Mouse (Mus musculus): ENCODE measurements around the gene Marveld2. TPM values are rescaled to one million over a fixed set of nuclear protein-coding genes. Genes with fewer than 3 reads are reported as not detected.

Gene Marveld2
- polyA plus RNA-seq, 1 experiment from 2014 or later = 3.2 TPM

DNA sequence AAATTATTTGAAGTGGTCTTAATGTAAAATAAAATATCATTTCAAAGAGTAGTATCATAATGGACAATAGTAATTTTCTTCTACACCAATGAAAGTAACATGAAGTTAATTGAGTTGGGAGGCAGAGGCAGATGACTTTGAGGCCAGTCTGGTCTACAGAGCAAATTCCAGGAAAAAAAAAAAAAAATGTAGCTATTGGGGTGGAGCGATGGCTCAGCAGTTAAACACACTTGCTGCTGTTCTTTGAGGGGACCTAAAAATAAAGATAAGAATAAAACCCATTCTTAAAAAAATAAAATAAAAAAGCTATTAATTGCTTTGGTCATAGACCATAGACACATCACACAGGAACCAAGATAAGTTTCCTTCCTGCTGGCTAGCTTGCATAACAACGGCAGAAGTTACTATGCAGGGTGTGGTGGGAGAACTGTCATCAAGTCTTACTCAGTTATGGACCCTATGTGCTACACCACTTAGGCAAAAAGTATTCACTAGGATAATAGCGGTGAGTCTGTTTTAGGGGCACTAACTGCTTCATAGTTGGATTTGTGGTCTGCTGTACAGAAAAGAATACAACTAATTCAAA lies 17.4 kb upstream of the Marveld2 start:
- no peaks in the 10 kb centered on the region for H3K4me1 ChIP-seq (ENCODE audit: control insufficient read depth, insufficient read depth, low read length)
- H3K9ac ChIP-seq (ENCODE audit: low read length) = no peak overlapping the region
- H3K4me3 ChIP-seq (ENCODE audit: low read depth, low read length) = no peak overlapping the region
- ATAC-seq (ENCODE audit: insufficient number of reproducible peaks, low FRiP score, low TSS enrichment, low read depth) = no peak
- DNase-seq (ENCODE audit: low spot score) = no peak
- H3K9me3 ChIP-seq (ENCODE audit: control insufficient read depth, low read length) = no peaks in the 10 kb centered on the region
- H3K27me3 ChIP-seq (ENCODE audit: control insufficient read depth, insufficient read depth, low read length) = no peaks in the 10 kb centered on the region
- WGBS = 94% methylated on average over 3 of the region's 3 CpGs
- H3K4me2 ChIP-seq (ENCODE audit: low read depth, severe bottlenecking) = no peak overlapping the region
- peaks cover 14% of the 10 kb centered on the region; the same call in 1 of the 2 replicates for H3K36me3 ChIP-seq (ENCODE audit: control insufficient read depth, insufficient read depth, low read length)
- H3K27ac ChIP-seq (replicated peaks; ENCODE audit: low read depth, low read length) = no peak overlapping the region

DNA sequence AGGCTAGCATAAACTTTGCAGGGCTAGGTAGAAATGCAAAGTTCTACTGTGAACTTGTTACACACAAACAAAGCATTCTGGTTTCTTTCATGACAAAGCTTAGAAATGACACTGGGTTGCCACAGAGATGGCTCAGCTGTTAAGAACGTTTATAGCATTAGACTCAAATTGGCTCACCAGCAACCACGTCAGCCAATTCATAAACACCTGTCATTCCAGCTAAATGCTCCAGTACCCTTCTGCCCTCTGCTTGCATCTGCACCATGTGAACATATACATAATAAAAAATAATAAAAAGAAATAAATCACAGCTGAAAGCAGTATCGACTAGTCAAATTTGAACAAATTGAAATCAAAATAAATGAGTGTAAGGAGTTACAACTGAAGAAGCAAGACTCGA lies 5.5 kb upstream of the Marveld2 start:
- WGBS = 93% methylated on average over 4 of the region's 4 CpGs
- Histone ChIP-seq H3K36me3 (ENCODE audit: control insufficient read depth, insufficient read depth, low read length) (peaks cover 18% of the 10 kb centered on the region), H3K4me3 (ENCODE audit: low read depth, low read length) (no peak overlapping the region), H3K4me2 (ENCODE audit: low read depth, severe bottlenecking) (no peak overlapping the region), H3K27me3 (ENCODE audit: control insufficient read depth, insufficient read depth, low read length) (peaks cover 4% of the 10 kb centered on the region; the same call in 1 of the 2 replicates), H3K9ac (ENCODE audit: low read length) (no peak overlapping the region), H3K9me3 (ENCODE audit: control insufficient read depth, low read length) (no peaks in the 10 kb centered on the region), H3K27ac (replicated peaks; ENCODE audit: low read depth, low read length) (no peak overlapping the region), H3K4me1 (ENCODE audit: control insufficient read depth, insufficient read depth, low read length) (no peaks in the 10 kb centered on the region)
- no peak for ATAC-seq (ENCODE audit: insufficient number of reproducible peaks, low FRiP score, low TSS enrichment, low read depth)
- DNase-seq (ENCODE audit: low spot score) = no peak

DNA sequence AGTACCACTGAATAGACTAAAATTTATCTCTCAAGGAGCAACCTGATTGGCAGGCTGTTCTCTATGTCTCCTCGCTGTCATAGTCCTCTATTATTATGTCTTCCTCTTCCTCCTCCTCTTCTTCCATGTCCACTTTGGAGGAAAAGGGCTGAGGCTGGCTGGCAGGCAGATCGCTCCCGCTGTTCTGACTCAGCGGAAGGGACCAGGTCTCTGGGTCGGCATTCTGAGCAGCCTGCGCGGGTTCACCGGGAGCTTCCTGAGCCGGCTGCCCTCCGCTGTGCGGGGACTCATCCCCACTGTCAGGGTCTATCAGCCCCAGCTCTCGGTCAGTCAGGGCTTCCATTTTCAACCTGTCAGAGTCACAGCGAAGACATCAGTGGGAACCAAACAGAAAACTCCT lies 812 bp upstream of the Marveld2 start:
- Histone ChIP-seq H3K4me2 (ENCODE audit: low read depth, severe bottlenecking) (no peak overlapping the region), H3K9me3 (ENCODE audit: control insufficient read depth, low read length) (no peaks in the 10 kb centered on the region), H3K4me1 (ENCODE audit: control insufficient read depth, insufficient read depth, low read length) (0 out of 2 replicates have a peak, but pooled peaks cover 4% of the 10 kb centered on the region), H3K36me3 (ENCODE audit: control insufficient read depth, insufficient read depth, low read length) (peaks cover 13% of the 10 kb centered on the region), H3K27ac (replicated peaks; ENCODE audit: low read depth, low read length) (no peak overlapping the region), H3K9ac (ENCODE audit: low read length) (no peak overlapping the region), H3K4me3 (ENCODE audit: low read depth, low read length) (no peak overlapping the region), H3K27me3 (ENCODE audit: control insufficient read depth, insufficient read depth, low read length) (peaks cover 13% of the 10 kb centered on the region; the same call in 1 of the 2 replicates)
- no peak for ATAC-seq (ENCODE audit: insufficient number of reproducible peaks, low FRiP score, low TSS enrichment, low read depth)
- WGBS = 80% methylated on average over 13 of the region's 13 CpGs
- no peak for DNase-seq (ENCODE audit: low spot score)

DNA sequence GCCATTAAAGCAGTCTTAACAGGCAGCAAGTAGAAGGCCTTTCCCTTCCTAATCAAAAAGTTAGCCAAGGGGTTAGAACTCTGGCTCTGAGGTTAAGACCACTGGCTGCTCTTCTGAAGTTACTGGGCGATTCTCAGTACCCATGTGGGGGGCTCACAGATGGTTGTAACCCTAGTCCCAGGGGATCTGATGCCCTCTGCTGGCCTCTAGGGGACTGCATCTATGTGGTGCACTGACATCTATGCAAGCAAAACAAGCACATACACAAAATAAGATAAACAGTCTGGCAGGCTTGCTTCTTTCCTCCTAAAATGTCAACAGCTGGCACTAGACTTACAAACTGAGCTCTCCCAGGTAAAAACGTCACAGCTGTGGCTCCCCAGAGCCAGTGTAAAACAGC lies 3.9 kb downstream of the Marveld2 start:
- Histone ChIP-seq H3K9me3 (ENCODE audit: control insufficient read depth, low read length) (no peaks in the 10 kb centered on the region), H3K36me3 (ENCODE audit: control insufficient read depth, insufficient read depth, low read length) (0 out of 2 replicates have a peak, but pooled peaks cover 3% of the 10 kb centered on the region), H3K27ac (replicated peaks; ENCODE audit: low read depth, low read length) (no peak overlapping the region), H3K4me3 (ENCODE audit: low read depth, low read length) (no peak overlapping the region), H3K9ac (ENCODE audit: low read length) (no peak overlapping the region), H3K4me1 (ENCODE audit: control insufficient read depth, insufficient read depth, low read length) (0 out of 2 replicates have a peak, but pooled peaks cover 4% of the 10 kb centered on the region), H3K4me2 (ENCODE audit: low read depth, severe bottlenecking) (no peak overlapping the region), H3K27me3 (ENCODE audit: control insufficient read depth, insufficient read depth, low read length) (peaks cover 13% of the 10 kb centered on the region; the same call in 1 of the 2 replicates)
- 53% methylated on average over 2 of the region's 2 CpGs for WGBS
- ATAC-seq (ENCODE audit: insufficient number of reproducible peaks, low FRiP score, low TSS enrichment, low read depth) (no peak), DNase-seq (ENCODE audit: low spot score) (no peak)

DNA sequence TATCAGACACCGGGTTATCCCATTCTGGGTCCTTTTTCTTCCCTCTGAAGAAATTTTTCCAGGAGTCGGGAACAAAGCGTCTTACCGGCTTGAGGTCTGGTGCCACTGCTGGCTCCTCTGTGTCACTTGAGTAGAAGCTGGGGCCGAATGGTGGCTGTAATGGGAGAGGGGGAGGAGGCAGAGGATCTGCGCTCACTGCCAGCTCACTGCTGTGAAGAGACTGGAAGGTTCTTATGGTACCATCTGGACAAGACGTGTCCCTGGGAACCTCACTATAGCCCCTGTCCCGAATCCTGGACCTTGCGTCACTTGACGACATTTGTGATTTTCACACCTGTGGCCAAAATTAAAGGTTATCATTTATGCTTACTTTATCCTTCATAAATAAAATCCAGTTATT lies 4.5 kb downstream of the Marveld2 start:
- Histone ChIP-seq H3K27ac (replicated peaks; ENCODE audit: low read depth, low read length) (no peak overlapping the region), H3K4me2 (ENCODE audit: low read depth, severe bottlenecking) (no peak overlapping the region), H3K27me3 (ENCODE audit: control insufficient read depth, insufficient read depth, low read length) (peaks cover 9% of the 10 kb centered on the region; the same call in 1 of the 2 replicates), H3K4me1 (ENCODE audit: control insufficient read depth, insufficient read depth, low read length) (0 out of 2 replicates have a peak, but pooled peaks cover 4% of the 10 kb centered on the region), H3K9me3 (ENCODE audit: control insufficient read depth, low read length) (0 out of 2 replicates have a peak, but pooled peaks cover 3% of the 10 kb centered on the region), H3K4me3 (ENCODE audit: low read depth, low read length) (no peak overlapping the region), H3K36me3 (ENCODE audit: control insufficient read depth, insufficient read depth, low read length) (no peaks in the 10 kb centered on the region), H3K9ac (ENCODE audit: low read length) (no peak overlapping the region)
- ATAC-seq (ENCODE audit: insufficient number of reproducible peaks, low FRiP score, low TSS enrichment, low read depth) (no peak), DNase-seq (ENCODE audit: low spot score) (no peak)
- 92% methylated on average over 10 of the region's 10 CpGs for WGBS

DNA sequence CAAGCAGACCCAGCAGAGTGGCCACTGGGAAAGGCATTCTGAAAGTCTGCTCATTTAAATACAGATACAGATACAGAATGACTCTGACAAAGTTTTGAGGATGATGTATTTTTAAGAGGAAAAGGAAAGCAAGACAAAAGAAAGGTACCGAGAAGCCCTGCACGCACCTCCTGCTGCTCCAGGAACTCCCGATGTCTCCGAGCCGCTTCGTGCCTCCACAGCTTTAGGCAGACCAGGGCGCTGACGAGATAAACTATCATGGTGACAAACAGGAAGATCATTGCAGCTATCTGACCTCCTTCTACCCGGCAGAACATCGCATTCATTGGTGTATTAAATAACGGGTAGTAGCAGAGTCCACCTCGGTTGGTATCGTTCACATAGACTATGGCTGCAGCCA lies 5.5 kb downstream of the Marveld2 start:
- WGBS = 93% methylated on average over 13 of the region's 13 CpGs
- DNase-seq (ENCODE audit: low spot score) = no peak
- Histone ChIP-seq H3K27ac (replicated peaks; ENCODE audit: low read depth, low read length) (no peak overlapping the region), H3K4me3 (ENCODE audit: low read depth, low read length) (no peak overlapping the region), H3K4me2 (ENCODE audit: low read depth, severe bottlenecking) (no peak overlapping the region), H3K27me3 (ENCODE audit: control insufficient read depth, insufficient read depth, low read length) (peaks cover 3% of the 10 kb centered on the region; the same call in 1 of the 2 replicates), H3K9me3 (ENCODE audit: control insufficient read depth, low read length) (0 out of 2 replicates have a peak, but pooled peaks cover 3% of the 10 kb centered on the region), H3K4me1 (ENCODE audit: control insufficient read depth, insufficient read depth, low read length) (no peaks in the 10 kb centered on the region), H3K36me3 (ENCODE audit: control insufficient read depth, insufficient read depth, low read length) (no peaks in the 10 kb centered on the region), H3K9ac (ENCODE audit: low read length) (no peak overlapping the region)
- ATAC-seq (ENCODE audit: insufficient number of reproducible peaks, low FRiP score, low TSS enrichment, low read depth) = no peak

DNA sequence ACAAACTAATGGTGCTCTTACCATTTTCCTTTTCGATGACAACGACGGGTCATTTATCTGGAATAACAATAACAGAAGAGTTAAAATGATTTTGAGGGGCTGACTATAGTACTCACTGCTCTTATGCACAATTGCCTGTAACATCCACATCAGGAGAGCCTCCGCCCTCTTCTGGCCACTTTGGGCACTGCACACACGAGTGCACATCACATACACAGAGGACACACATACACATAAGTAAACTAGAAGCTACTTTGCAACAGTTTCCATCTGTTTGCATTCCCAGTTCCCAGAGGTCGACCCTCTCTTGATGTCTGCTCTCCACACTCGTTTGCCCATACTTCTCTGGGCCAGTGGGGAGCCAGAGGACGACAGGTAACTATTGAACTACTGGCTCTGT lies 9.0 kb downstream of the Marveld2 start:
- Histone ChIP-seq H3K27me3 (ENCODE audit: control insufficient read depth, insufficient read depth, low read length) (no peaks in the 10 kb centered on the region), H3K4me3 (ENCODE audit: low read depth, low read length) (no peak overlapping the region), H3K27ac (replicated peaks; ENCODE audit: low read depth, low read length) (no peak overlapping the region), H3K9ac (ENCODE audit: low read length) (no peak overlapping the region), H3K9me3 (ENCODE audit: control insufficient read depth, low read length) (0 out of 2 replicates have a peak, but pooled peaks cover 3% of the 10 kb centered on the region), H3K36me3 (ENCODE audit: control insufficient read depth, insufficient read depth, low read length) (no peaks in the 10 kb centered on the region), H3K4me1 (ENCODE audit: control insufficient read depth, insufficient read depth, low read length) (no peaks in the 10 kb centered on the region), H3K4me2 (ENCODE audit: low read depth, severe bottlenecking) (no peak overlapping the region)
- ATAC-seq (ENCODE audit: insufficient number of reproducible peaks, low FRiP score, low TSS enrichment, low read depth) (no peak), DNase-seq (ENCODE audit: low spot score) (no peak)
- 89% methylated on average over 8 of the region's 8 CpGs for WGBS

DNA sequence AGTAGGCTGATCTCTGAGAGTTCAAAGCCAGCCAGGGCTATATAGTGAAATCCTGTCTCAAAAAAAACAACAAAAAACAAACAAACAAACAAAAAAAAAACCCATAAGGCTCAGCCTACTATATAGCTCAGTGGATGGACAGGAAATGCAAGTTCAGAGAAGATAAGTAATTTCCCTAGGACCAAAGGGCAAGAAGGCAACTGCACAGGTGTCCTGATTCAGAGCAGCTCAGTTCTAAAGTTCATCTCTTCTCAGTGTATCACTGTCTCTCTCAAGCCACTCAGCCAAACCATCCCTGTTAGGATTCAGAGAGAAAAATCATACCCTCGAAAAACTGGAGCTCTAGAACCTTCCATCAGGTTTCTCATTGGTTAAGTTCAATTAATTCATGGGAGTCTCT lies 10.9 kb downstream of the Marveld2 start:
- H3K36me3 ChIP-seq (ENCODE audit: control insufficient read depth, insufficient read depth, low read length) = no peaks in the 10 kb centered on the region
- H3K27me3 ChIP-seq (ENCODE audit: control insufficient read depth, insufficient read depth, low read length) = no peaks in the 10 kb centered on the region
- no peak overlapping the region for H3K27ac ChIP-seq (replicated peaks; ENCODE audit: low read depth, low read length)
- no peak overlapping the region for H3K9ac ChIP-seq (ENCODE audit: low read length)
- 71% methylated on average over 1 of the region's 1 CpGs for WGBS
- DNase-seq (ENCODE audit: low spot score) (no peak), ATAC-seq (ENCODE audit: insufficient number of reproducible peaks, low FRiP score, low TSS enrichment, low read depth) (no peak)
- H3K4me3 ChIP-seq (ENCODE audit: low read depth, low read length) = no peak overlapping the region
- H3K9me3 ChIP-seq (ENCODE audit: control insufficient read depth, low read length) = 0 out of 2 replicates have a peak, but pooled peaks cover 3% of the 10 kb centered on the region
- no peak overlapping the region for H3K4me2 ChIP-seq (ENCODE audit: low read depth, severe bottlenecking)
- H3K4me1 ChIP-seq (ENCODE audit: control insufficient read depth, insufficient read depth, low read length) = no peaks in the 10 kb centered on the region

DNA sequence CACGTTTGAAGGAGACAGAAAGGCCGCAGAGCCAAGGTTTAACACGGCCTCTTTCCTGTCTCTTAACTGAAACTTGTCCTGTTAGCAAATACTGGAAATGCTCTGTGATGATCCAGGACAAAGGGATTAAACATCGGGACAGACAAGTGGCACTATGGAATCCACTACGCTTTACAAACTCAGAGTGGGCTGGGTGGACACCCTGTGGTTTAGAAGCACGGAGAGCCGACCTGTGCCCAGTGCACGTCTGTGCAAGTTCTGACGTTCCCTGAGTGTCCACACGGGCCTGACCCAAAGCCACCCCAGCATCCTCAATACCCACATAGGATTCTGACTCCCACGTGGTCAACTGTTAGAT lies 13.1 kb downstream of the Marveld2 start:
- WGBS = 91% methylated on average over 11 of the region's 11 CpGs

More for the DNA sequence above, 13.1 kb downstream of the Marveld2 start:
- Histone ChIP-seq H3K27ac (replicated peaks; ENCODE audit: low read depth, low read length) (no peak overlapping the region), H3K4me1 (ENCODE audit: control insufficient read depth, insufficient read depth, low read length) (no peaks in the 10 kb centered on the region), H3K9me3 (ENCODE audit: control insufficient read depth, low read length) (0 out of 2 replicates have a peak, but pooled peaks cover 3% of the 10 kb centered on the region), H3K36me3 (ENCODE audit: control insufficient read depth, insufficient read depth, low read length) (no peaks in the 10 kb centered on the region), H3K27me3 (ENCODE audit: control insufficient read depth, insufficient read depth, low read length) (no peaks in the 10 kb centered on the region), H3K4me2 (ENCODE audit: low read depth, severe bottlenecking) (no peak overlapping the region), H3K9ac (ENCODE audit: low read length) (no peak overlapping the region), H3K4me3 (ENCODE audit: low read depth, low read length) (no peak overlapping the region)
- no peak for DNase-seq (ENCODE audit: low spot score)
- no peak for ATAC-seq (ENCODE audit: insufficient number of reproducible peaks, low FRiP score, low TSS enrichment, low read depth)

Measured in limb, embryonic 11.5 days (tissue).